Mouse (Mus musculus) intestine, embryonic 15.5 days (tissue): ENCODE results near the gene Rhoj. TPM values are rescaled to one million over a fixed set of nuclear protein-coding genes. Genes with fewer than 3 reads are reported as not detected.

Experiments
- polyA plus RNA-seq: library from polyadenylated mRNA; unstranded; fragments of >200 nt; fragmentation: Nextera tagmentation; extraction: Ambion mirVana; gene quantifications from 2 replicates; pipeline ENCODE4 v1.2.1, GENCODE M21; 2015

The Rhoj gene
- polyA plus RNA-seq, 1 experiment from 2014 or later: 37.7 TPM

Other genes starting within 250 kb of the Rhoj start
- 0.04 TPM in 1 of 2 replicates, not detected in the other for gene Kcnh5, start 131.0 kb upstream of the Rhoj start, polyA plus RNA-seq
- gene Gphb5, start 108.5 kb downstream of the Rhoj start, polyA plus RNA-seq: not detected in 2 replicates